Mouse (Mus musculus): ENCODE measurements at regions not wholly inside any gene's neighbourhood (a gene's known extent, or its start where the extent isn't known, plus 50 kb on each side); places are given as distances from the start of the nearest gene placed in this dataset.

DNA sequence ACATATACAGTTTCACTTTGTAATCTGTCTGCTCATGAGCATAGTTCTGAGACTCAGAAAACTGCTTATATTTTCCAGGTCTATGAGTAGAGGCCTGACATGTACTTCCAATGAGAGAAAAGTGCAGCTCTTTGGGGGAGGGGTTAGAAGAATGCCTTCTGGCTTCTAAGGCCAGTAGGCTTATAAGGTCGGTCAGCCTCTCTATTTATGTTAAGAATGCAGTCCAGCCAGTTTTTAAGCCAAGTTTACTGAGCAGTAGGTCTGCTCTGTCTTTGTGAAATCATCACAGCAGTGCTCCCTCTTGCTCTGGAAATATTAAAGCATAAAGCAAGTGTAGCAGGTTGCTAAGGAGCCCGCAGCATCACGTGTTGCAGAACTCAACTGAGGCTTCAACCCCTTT, 53.8 kb upstream of the Usp38 start:
- Histone ChIP-seq H3K36me3 (ENCODE audit: control insufficient read depth, insufficient read depth, low read length, poor library complexity, severe bottlenecking) (no peaks in the 10 kb centered on the region), H3K27me3 (ENCODE audit: control insufficient read depth, insufficient read depth, low read length, poor library complexity, severe bottlenecking) (no peaks in the 10 kb centered on the region)
- DNase-seq (ENCODE audit: low read depth, low spot score), result no peak

DNA sequence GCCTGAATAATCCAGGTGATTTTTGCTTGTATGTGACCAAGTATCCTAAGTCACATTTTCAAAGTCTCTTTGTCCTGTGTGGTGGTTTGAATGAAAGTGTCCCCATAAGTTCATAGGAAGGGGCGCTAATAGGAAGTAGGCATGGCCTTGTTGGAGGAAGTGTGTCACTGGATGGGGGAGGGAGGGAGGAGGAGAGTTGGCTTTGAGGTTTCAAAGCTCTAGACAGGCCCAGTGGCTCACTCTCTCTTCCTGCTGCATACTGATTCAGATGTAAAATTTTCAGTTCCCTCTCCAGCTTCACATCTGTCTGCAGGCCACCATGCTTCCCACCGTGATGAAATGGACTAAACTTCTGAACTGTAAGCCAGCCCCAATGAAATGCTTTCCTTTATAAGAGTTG, 52.0 kb upstream of the Usp38 start:
- H3K27me3 ChIP-seq (ENCODE audit: control insufficient read depth, insufficient read depth, low read length, poor library complexity, severe bottlenecking), result no peaks in the 10 kb centered on the region
- H3K36me3 ChIP-seq (ENCODE audit: control insufficient read depth, insufficient read depth, low read length, poor library complexity, severe bottlenecking), result no peaks in the 10 kb centered on the region
- DNase-seq (ENCODE audit: low read depth, low spot score), result no peak

Data from splenic B cell, adult 2 months (primary cell).